ENCODE assay signal across 8 mouse cellular contexts in genomic region chr11:77492311-77492871, GRCm38 (mm10). TPM values are rescaled to one million over a fixed set of nuclear protein-coding genes. Genes with fewer than 3 reads are reported as not detected.
A peak's percentile ranks its signal among the peaks of the same experiment; 100 is the strongest.
DNase-seq lines count a peak whose midpoint lies in the region; ATAC-seq and TF ChIP-seq lines count a peak whose summit lies in the region.
"Had no signal": no experiment of that assay in that cellular context is flagged by ENCODE, and none has a peak within 500 bp of the region (broad histone marks: within the 10 kb centered on the region; RNA-seq: fewer than 3 reads in every experiment).

No protein-coding gene starts in this region.

- intact Hi-C loops in left cerebral cortex, postnatal 36 days (cut with DNase I) = loop anchor here (2.0 kb wide), 1 partner anchor 132 kb away; no protein-coding TSS in a partner anchor

- no peak for TF ChIP-seq CTCF in layer of hippocampus, adult 2 months (conservative IDR thresholded peaks at IDR 0.05)

- no peak for ATAC-seq in forebrain, embryonic 11.5 days (replicated peaks; ENCODE audit: low FRiP score)
- no peak for ATAC-seq in neural tube, embryonic 11.5 days (ENCODE audit: insufficient read depth, low FRiP score, low TSS enrichment)

- under 1% methylated on average over 16 of the region's 18 CpGs for WGBS in forebrain, embryonic 11.5 days
- under 1% methylated on average over 14 of the region's 18 CpGs for WGBS in neural tube, embryonic 11.5 days

- H3K4me1 ChIP-seq in forebrain, embryonic 11.5 days (replicated peaks; ENCODE audit: control insufficient read depth, insufficient read depth, low read length) = peaks cover 51% of the 10 kb centered on the region
- peaks cover 55% of the 10 kb centered on the region for H3K4me1 ChIP-seq in neural tube, embryonic 11.5 days (ENCODE audit: control insufficient read depth, insufficient read depth, low read length)

- H3K27ac ChIP-seq in layer of hippocampus, adult 2 months = peak overlapping the region; percentile 95
- peak overlapping the region; percentile 70; the same call in 1 of the 2 replicates for H3K27ac ChIP-seq in forebrain, embryonic 11.5 days (ENCODE audit: low read depth, low read length)
- peak overlapping the region; percentile 89 for H3K27ac ChIP-seq in neural tube, embryonic 11.5 days (ENCODE audit: low read depth, low read length)

- peak in 1 of 2 experiments; percentile 59 for DNase-seq in layer of hippocampus, adult 2 months (ENCODE audit: low spot score in 2 of 2)
- no peak for DNase-seq in layer of hippocampus, adult 9-10 months (ENCODE audit: low spot score)
- peak; percentile 20 for DNase-seq in T-cell, adult 2 months (ENCODE audit: low spot score)
- peak; percentile 71 for DNase-seq in forebrain, embryonic 11.5 days (ENCODE audit: low spot score)
- peak; percentile 65 to 67 for DNase-seq in left cerebral cortex, postnatal 36 days (ENCODE audit: low spot score in 2 of 2)
- peak; percentile 36 for DNase-seq in neural tube, embryonic 11.5 days (ENCODE audit: low spot score)
- DNase-seq in urinary bladder, postnatal 25 days (ENCODE audit: low spot score) = no peak

- H3K9me3 ChIP-seq in forebrain, embryonic 11.5 days (ENCODE audit: control insufficient read depth, low read length) = no peaks in the 10 kb centered on the region
- H3K9me3 ChIP-seq in neural tube, embryonic 11.5 days (ENCODE audit: control insufficient read depth, low read length) = no peaks in the 10 kb centered on the region

- peak overlapping the region; percentile 93 for H3K9ac ChIP-seq in forebrain, embryonic 11.5 days (ENCODE audit: low read length)
- H3K9ac ChIP-seq in neural tube, embryonic 11.5 days (ENCODE audit: low read length) = peak overlapping the region; percentile 93

- H3K27me3 ChIP-seq in forebrain, embryonic 11.5 days (ENCODE audit: control insufficient read depth, insufficient read depth, low read length) = no peaks in the 10 kb centered on the region
- no peaks in the 10 kb centered on the region for H3K27me3 ChIP-seq in neural tube, embryonic 11.5 days (ENCODE audit: control insufficient read depth, insufficient read depth, low read length)

- H3K4me2 ChIP-seq in forebrain, embryonic 11.5 days (ENCODE audit: low read depth, low read length, severe bottlenecking) = peak overlapping the region; percentile 83
- peak overlapping the region; percentile 88 for H3K4me2 ChIP-seq in neural tube, embryonic 11.5 days (ENCODE audit: low read depth)

- H3K36me3 ChIP-seq in forebrain, embryonic 11.5 days (ENCODE audit: control insufficient read depth, insufficient read depth, low read length) = no peaks in the 10 kb centered on the region
- no peaks in the 10 kb centered on the region for H3K36me3 ChIP-seq in neural tube, embryonic 11.5 days (ENCODE audit: control insufficient read depth, insufficient read depth, low read length)

- peak overlapping the region; percentile 77 for H3K4me3 ChIP-seq in layer of hippocampus, adult 2 months
- peak overlapping the region; percentile 95 for H3K4me3 ChIP-seq in forebrain, embryonic 11.5 days (ENCODE audit: low read depth, low read length)
- peak overlapping the region; percentile 94 for H3K4me3 ChIP-seq in neural tube, embryonic 11.5 days (ENCODE audit: low read depth, low read length)

RNA-seq across cellular contexts. Expression of gene Git1, which starts 1.0 kb away (rescaled TPM):
- total RNA-seq in layer of hippocampus, adult 2 months (2021) = 100 to 1,000 TPM; 295 to 316 TPM
- 19.2 and 21.2 TPM in 2 replicates for polyA plus RNA-seq in forebrain, embryonic 11.5 days (2014; fragmentation: Nextera tagmentation; extraction: Ambion mirVana)
- total RNA-seq in left cerebral cortex, postnatal 36 days (2021) = 100 to 1,000 TPM; 277 to 296 TPM
- 18.7 and 21.2 TPM in 2 replicates for polyA plus RNA-seq in neural tube, embryonic 11.5 days (2014; fragmentation: Nextera tagmentation; extraction: Ambion mirVana)

RNA-seq across cellular contexts. Expression of gene Ankrd13b, which starts 2.9 kb away (rescaled TPM):
- total RNA-seq in layer of hippocampus, adult 2 months (2021) = 10 to 100 TPM; 80.1 to 81.7 TPM
- 19.0 and 22.0 TPM in 2 replicates for polyA plus RNA-seq in forebrain, embryonic 11.5 days (2014; fragmentation: Nextera tagmentation; extraction: Ambion mirVana)
- total RNA-seq in left cerebral cortex, postnatal 36 days (2021) = 10 to 100 TPM; 84.9 to 99.0 TPM
- polyA plus RNA-seq in neural tube, embryonic 11.5 days (2014; fragmentation: Nextera tagmentation; extraction: Ambion mirVana) = 19.4 and 20.5 TPM in 2 replicates

RNA-seq across cellular contexts. Expression of gene Abhd15, which starts 22.5 kb away (rescaled TPM):
- total RNA-seq in layer of hippocampus, adult 2 months (2021) = 1 to 10 TPM; 1.4 to 1.7 TPM
- polyA plus RNA-seq in forebrain, embryonic 11.5 days (2014; fragmentation: Nextera tagmentation; extraction: Ambion mirVana) = 3.3 TPM in 2 replicates
- 1 to 10 TPM; 1.2 to 1.3 TPM for total RNA-seq in left cerebral cortex, postnatal 36 days (2021)
- polyA plus RNA-seq in neural tube, embryonic 11.5 days (2014; fragmentation: Nextera tagmentation; extraction: Ambion mirVana) = 2.8 and 4.0 TPM in 2 replicates

RNA-seq across cellular contexts. Expression of gene Trp53i13, which starts 23.4 kb away (rescaled TPM):
- 1 to 10 TPM; 5.7 to 7.4 TPM for total RNA-seq in layer of hippocampus, adult 2 months (2021)
- polyA plus RNA-seq in forebrain, embryonic 11.5 days (2014; fragmentation: Nextera tagmentation; extraction: Ambion mirVana) = 32.2 and 35.8 TPM in 2 replicates
- total RNA-seq in left cerebral cortex, postnatal 36 days (2021) = 1 to 10 TPM; 3.9 to 4.6 TPM
- 27.8 and 31.9 TPM in 2 replicates for polyA plus RNA-seq in neural tube, embryonic 11.5 days (2014; fragmentation: Nextera tagmentation; extraction: Ambion mirVana)

RNA-seq across cellular contexts. Expression of gene Gm10392, which starts 26.6 kb away (rescaled TPM):
- not detected for total RNA-seq in layer of hippocampus, adult 2 months (2021)
- polyA plus RNA-seq in forebrain, embryonic 11.5 days (2014; fragmentation: Nextera tagmentation; extraction: Ambion mirVana) = 0.19 TPM in 1 of 2 replicates, not detected in the other
- not detected for total RNA-seq in left cerebral cortex, postnatal 36 days (2021)
- polyA plus RNA-seq in neural tube, embryonic 11.5 days (2014; fragmentation: Nextera tagmentation; extraction: Ambion mirVana) = not detected in 2 replicates
- polyA plus RNA-seq: frontal cortex, adult 2 months had no signal

Comparison
In these comparisons a context has a peak if more than half of its experiments do, and no peak if none do; other contexts are left out.
1. DNase-seq: peak in T-cell, adult 2 months (single experiment), forebrain, embryonic 11.5 days (single experiment), left cerebral cortex, postnatal 36 days (2 of 2) and neural tube, embryonic 11.5 days (single experiment); none in layer of hippocampus, adult 9-10 months (single experiment) and urinary bladder, postnatal 25 days (single experiment).
2. Peak in every context shown above with its lines, with median percentiles within 50 percentile points of each other: H3K27ac ChIP-seq and H3K4me3 ChIP-seq.